Mouse (Mus musculus): ENCODE measurements around the gene Gorasp1.

Gene Gorasp1

DNA sequence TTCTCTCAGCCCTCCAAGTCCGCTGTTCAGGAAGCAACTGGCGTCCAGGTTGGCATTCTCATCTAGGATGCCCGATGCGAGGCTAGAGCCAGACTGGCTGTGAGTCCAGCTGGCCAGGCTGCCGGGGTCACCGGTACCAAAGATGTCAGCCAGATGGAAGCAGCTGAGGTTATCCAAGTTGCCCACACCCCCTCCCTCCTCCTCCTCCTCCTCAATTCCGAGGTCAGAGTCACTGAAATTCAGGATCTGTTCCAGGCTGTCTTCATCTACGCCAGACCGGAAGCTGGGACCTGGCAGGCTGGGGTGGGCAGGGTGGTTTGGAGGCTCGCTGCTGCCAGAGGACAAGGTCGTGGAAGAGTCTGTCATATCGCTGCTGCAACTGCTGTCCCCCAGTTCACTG is 35.2 kb upstream of the Gorasp1 start:
- DNase-seq (ENCODE audit: low spot score), result no peak

DNA sequence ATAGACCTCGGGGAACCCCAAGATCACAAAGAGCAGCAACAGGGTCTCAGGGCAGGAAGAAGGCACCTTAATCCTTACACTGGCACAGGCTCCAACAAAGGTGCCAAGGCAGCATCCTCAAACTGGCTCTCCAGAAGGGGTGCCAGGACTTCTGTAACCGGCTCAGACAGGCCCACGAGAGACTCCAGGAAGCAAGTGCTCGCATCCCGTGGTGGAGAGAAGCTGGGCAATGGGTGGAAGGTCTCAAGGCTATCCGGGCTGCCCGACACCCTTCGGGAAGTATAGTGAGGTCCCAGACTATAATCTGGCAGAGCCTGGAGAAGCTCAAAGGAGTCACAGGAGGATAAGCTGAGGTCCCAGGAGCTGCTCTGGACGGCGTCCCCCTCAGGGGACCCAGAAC is 34.8 kb upstream of the Gorasp1 start:
- DNase-seq (ENCODE audit: low spot score), result no peak

DNA sequence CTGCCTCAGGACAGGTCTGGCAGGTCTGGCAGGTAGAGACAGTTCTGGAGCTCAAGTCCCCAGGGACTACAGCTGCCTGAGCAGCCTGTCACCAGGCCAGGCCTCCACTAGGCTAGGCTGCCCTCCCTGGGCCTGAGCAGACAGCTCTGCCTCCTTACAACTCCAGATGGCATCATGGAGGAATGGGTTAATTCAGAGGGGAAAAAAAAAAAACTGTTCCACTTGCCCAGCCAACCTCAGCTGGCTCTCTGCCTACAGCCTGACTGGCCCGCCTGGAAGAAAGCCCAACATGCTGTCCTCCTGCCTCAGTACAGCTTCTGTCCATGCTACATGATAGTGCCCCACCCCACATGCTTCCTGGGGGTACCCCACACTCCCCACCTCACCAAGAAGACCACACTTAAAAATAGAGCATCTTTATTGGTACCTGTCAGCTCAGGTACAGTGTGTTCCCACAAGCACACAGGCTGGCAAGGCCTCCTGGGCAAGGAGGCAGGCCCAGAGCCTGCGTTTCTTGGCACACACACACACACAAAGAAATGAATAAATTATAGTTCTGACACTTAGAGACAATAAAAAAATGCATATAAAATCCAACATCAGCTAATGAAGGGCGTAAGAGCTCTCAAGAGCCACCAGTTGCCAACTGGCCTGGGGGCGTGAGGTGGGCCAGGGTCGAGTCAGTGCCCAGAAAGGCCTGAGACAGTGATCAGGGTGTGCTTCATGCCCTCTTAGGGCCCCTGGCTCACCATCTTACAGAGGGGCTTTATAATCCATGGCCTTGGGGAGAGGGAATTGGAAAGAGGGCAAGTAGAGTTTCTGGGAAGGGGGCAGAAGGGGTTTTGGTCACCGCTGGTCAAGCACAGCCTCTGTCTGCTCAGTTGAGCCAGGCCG is 33.6 kb upstream of the Gorasp1 start:
- DNase-seq (ENCODE audit: low spot score), result no peak

DNA sequence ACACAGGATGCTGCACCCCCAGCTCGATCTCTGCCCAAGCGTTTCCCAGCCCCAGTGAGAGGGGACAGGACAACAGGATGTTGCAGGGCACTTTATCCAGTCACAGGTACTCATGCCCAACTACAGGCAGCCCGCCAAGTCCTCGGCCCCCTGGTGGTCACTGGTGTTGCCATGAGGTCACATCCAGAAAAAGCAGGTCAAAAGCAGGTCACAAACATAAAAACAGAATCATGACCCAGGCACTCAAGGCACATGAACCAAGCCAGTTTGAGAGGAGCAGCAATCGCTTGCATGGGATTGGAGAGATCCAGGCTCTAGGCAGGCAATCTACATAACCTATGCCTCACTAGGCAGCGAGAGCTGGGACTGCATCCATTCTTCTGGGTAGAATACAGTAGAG is 32.9 kb upstream of the Gorasp1 start:
- DNase-seq (ENCODE audit: low spot score), result peak; percentile 76

DNA sequence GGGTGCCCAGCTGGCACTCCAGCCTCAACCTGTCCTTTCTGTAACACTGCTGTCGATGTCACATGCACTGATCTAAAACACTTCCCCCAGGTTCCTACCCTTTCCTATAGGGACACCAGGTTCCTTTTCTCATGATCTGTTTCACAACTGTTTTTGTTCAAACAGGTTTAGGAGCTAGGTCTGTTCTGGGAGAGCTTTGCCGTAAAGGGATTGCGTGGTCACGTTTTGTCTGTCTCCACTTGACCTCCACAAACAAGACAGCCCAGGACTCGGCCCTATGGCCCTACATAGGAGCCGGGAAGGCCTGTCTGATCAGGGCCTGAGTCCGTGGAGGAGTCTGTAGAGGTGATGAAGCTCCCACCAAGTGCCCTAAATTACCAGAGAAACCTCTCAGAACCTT is 32.4 kb upstream of the Gorasp1 start:
- no peak for DNase-seq (ENCODE audit: low spot score)

DNA sequence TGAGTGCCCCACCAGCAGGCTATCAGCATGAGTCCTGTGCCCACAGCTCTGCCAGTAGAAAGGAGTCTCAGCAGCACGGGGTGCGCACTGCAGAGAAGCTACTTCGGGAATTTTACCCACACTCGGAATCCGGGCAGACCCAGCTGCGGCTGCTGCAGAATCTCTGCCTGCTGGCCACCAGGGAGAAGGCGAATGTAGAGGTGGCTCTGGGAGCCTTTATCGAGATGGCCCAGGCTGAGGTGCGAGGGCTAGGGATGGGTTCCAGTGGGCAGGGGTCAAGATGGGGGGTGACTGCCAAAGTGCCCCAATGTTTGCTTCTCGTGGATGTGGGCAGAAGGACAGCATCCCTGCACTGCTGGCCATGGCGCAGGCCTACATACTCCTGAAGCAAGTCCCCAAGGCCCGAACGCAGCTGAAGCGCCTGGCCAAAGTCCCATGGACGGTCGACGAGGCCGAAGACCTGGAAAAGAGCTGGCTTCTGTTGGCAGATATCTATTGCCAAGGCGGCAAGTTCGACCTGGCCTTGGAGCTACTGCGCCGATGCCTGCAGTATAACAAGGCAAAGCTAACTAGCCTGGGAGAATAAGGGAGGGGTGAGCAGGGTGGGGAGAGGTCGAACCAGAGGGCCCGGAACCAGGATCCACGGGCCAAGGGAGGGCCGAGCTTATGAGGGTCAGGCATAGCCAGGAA is 29.0 kb upstream of the Gorasp1 start:
- DNase-seq (ENCODE audit: low spot score), result no peak

DNA sequence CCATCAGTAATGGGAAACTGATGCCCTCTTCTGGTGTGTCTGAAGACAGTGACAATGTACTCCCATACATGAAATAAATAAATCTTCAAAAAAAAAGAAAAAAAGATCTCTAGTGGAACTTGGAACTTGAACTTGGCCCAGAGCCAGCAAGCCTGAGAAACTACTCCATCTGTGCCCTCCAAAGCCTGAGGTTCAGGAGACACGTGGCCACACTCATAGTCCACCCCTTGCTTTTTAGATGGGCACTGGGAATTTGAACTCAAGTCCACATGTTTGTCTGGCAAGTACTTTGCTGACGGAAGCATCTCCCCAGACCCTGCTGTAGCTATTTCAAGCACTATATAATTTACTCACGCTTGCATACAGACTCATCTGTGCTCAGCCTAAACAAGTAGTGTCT is 27.8 kb upstream of the Gorasp1 start:
- no peak for DNase-seq (ENCODE audit: low spot score)

DNA sequence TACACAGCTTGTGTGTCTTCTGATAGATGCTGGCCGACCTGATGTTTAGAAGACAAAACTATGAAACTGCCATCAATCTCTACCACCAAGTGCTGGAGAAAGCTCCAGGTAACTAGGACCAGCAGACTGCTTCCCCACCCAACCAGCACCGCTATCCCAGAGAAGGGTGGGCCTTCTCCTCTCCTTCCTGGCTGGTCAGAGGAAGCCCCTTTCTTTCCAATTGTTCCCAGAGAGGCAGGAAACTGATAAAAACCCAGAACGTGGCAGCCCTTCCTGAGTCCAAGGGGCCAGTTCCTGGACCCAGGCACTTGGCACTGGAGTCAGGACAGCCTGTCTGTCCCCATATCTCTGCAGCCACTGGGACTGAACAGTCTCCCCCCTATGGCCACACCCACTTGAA is 26.8 kb upstream of the Gorasp1 start:
- peak; percentile 86 for DNase-seq (ENCODE audit: low spot score)

GRCm38 (mm10) chr9:119962987-119963667 is 25.8 kb upstream of the Gorasp1 start:
- DNase-seq (ENCODE audit: low spot score), result peak; percentile 86

DNA sequence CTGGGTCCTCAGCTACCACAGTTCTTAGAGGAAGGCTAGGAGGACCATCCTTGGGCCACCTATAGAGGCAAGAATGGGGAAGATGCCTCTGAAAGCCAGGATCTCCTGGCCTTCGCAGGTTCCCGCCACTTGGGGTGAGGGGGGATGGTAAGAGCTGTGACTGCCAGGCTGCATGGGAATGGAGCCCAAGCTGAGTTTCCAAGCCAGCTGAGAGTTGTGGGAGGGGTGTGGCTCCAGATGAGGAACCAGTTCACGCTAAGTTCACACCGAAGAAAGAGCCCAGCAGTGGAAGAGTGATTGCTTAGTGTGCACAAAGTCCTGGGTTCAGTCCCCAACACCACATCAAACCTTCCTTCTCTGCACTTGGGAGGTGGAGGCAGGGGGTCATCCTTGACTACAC is 24.9 kb upstream of the Gorasp1 start:
- no peak for DNase-seq (ENCODE audit: low spot score)

DNA sequence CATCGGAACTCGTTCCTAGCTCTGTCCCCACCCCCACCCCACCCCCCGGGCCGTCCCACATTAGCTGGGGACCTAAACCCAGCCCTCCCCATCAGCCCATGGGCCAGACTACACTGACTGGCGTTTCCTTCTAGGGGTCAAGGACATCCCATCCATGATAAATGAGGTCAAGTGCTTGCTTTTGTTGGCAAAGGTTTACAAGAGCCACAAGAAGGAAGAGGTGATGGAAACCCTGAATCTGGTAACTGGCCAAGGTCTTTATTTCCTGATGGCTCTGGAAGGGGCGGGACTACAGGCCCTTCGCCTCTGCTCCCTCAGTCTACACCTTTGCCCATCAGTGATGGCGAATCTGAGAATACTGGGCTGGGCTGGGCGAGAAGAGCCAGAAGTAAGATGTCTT is 21.5 kb upstream of the Gorasp1 start:
- DNase-seq (ENCODE audit: low spot score), result no peak

DNA sequence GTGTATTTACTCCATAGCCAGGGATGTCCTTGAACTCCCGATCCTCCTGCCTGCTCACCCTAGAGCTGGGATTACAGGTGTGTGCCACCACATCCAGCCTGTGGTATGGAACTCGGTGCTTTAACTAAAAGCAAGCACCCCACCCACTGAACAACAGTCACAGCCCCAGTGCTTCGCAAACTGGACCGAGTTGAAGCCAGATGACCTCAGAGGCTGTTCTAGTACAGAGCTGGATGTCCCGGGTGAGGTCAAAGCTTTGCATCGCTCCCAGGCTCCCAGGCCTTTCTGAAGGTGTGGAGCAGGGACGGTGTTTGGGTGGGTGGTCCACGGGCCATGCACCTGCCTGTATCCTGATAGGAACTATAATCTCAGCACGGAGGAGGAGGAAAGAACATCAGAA is 14.0 kb upstream of the Gorasp1 start:
- DNase-seq (ENCODE audit: low spot score), result no peak

DNA sequence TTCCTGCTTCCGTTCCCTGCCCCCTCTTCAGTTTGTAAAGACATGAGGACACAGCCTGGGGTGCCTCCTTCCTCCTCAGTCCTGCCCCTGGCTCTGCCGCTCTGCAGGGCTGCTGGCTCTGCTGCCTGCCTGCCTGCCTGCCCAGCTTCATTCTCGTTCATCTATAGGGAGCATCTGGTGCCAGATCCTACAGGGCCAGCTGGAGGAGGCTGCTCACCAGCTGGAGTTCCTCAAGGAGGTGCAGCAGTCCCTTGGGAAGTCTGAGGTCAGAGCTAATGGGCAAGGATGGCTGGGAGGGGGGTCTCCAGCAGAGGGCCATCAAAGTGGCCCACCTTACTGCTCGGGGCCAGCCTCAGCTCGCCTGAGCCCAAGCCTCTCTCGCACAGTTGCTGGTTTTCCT is 13.1 kb upstream of the Gorasp1 start:
- DNase-seq (ENCODE audit: low spot score), result no peak

DNA sequence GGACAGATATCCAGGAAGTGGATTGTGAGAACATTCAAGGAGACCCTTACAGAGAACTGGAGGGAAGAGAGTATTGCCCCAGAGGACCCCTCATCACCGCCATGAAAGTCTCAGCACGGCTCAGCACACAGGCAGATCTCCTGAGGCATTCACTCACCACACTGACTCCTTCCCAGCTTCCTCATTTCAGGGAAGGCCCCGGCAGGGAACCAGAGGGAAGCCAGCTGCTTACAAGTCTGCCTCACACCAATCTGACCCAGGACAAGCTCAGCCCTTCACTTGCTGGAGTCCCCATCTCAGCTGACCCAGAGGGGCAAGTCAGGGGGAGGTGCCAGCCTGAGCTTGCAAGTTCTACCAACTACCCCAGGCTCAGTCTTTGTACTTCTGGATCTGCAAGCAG is 11.4 kb upstream of the Gorasp1 start:
- no peak for DNase-seq (ENCODE audit: low spot score)

DNA sequence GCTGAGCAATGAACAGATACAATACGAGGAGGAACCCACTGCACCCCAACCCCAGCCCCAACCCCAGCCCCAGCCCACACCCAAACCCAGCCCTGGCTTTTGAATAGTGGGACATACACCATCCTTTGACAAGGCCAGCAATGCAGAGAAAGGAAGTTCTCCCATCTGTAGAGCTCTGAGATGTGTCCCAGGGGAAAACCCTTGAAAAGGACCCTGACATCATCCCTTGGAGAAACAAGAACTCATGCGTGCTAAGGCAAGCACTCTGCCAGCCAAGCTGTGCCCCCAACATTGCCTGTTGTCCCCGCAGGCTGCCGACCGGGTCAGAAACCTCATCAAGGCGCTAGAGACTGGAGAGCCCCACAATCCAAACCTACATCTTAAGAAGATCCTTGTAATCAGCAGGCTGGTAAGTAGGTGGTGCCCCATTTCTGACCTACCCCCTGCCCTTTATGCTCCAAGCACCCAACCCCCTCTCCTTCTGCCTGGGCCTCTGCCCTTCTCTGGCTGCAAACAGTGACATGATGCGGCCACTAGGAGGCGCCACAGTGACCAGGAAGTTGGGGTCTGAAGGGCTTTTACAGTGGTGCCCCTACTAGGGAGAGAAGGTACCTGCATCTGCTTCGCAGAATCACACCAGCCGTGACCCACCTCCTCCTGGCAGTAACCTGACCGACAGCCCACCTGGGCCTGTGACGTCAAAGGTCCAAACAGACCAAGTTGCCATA is 8.0 kb upstream of the Gorasp1 start:
- no peak for DNase-seq (ENCODE audit: low spot score)

- DNase-seq (ENCODE audit: low spot score), result no peak
Measured at GRCm38 (mm10) chr9:119943326-119943725, 6.0 kb upstream of the Gorasp1 start.

DNA sequence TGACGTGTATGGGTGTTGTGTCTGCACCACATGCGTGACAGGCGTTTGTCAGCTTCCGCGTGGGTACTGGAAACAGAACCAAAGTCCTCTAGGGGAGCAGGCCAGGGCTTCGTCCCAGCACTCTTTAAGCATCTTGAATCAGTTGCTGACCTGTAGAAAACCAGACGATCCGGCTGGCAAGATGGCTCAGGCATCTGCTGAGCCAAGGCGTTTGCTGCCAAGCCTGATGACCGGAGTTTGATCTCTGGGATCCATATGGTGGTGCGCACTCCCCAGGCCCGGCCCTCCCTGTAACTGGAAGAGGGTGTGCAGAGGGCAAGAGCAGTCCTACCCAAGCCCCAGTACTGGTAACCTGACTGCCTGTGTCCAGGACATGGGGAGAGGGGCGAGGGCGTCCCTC is 4.5 kb upstream of the Gorasp1 start:
- DNase-seq (ENCODE audit: low spot score), result no peak

GRCm38 (mm10) chr9:119941407-119941806 is 4.0 kb upstream of the Gorasp1 start:
- no peak for DNase-seq (ENCODE audit: low spot score)

GRCm38 (mm10) chr9:119939646-119940045 is 2.3 kb upstream of the Gorasp1 start:
- no peak for DNase-seq (ENCODE audit: low spot score)

DNA sequence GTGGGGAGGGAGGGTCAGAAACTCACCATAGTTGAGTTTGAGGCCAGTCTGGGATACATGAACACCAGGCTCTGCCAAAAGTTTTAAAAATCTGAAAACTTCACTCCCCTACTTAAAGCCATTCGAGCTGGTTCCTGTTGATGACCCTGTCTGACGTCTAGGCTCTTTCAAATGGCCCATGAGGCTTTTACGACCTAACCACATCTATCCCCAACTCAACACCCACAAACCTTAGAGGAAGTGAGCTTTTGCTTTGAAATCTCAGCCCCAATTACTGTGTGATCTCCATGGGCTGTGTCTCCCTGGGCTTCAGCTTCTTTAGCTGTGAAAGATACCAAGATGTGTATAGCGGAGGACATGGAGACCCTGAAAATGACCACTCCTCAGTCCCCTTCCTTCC is 1.1 kb upstream of the Gorasp1 start:
- DNase-seq (ENCODE audit: low spot score), result no peak

- DNase-seq (ENCODE audit: low spot score), result no peak
Measured at GRCm38 (mm10) chr9:119933675-119934074, 3.7 kb downstream of the Gorasp1 start.

DNA sequence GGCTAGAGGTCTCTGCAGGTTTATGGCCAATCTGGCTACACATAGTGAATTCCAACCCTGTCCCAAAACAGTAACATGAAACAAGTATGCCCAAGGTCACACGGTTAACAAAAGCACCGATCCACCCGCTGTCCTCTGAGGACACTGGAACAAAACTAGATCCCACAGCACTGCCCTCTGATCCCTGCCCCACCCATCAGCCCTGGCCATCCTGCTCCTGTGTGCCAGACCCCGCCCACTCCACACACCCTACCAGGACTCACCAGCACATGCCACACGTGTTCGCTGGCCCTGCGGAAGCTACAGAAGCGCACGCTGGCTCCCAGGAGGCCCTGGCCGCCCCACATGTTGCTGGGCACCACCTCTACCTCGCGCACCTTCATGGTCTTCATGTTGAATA is 5.0 kb downstream of the Gorasp1 start:
- no peak for DNase-seq (ENCODE audit: low spot score)
